Mouse (Mus musculus) olfactory bulb, adult 2 months (tissue): ENCODE measurements around the gene Olfr322. TPM values are rescaled to one million over a fixed set of nuclear protein-coding genes. Genes with fewer than 3 reads are reported as not detected.

Experiments used
- H3K27ac ChIP-seq: fragments of 200-500 bp; 2 replicates; pipeline ENCODE4 v1.5.1; 2012; ENCODE audit warnings: low read depth, low read length; ENCODE audit not compliant: insufficient read depth
- H3K4me1 ChIP-seq: fragments of 200-500 bp; 2 replicates; pipeline ENCODE4 v1.6.1; 2012; ENCODE audit warnings: low read length; ENCODE audit not compliant: control insufficient read depth, insufficient read depth
- H3K4me3 ChIP-seq: fragments of 200-500 bp; 2 replicates; pipeline ENCODE4 v1.5.1; 2012; ENCODE audit warnings: mild to moderate bottlenecking, low read depth, low read length, moderate library complexity; ENCODE audit not compliant: insufficient read depth
- CTCF ChIP-seq: fragments of 200-500 bp; IDR thresholded peaks from 2 replicates; pipeline ENCODE4 v1.5.1; 2012; ENCODE audit warnings: low read depth, mild to moderate bottlenecking, low read length, moderate library complexity; ENCODE audit not compliant: insufficient read depth
- POLR2A ChIP-seq: fragments of 200-500 bp; IDR thresholded peaks from 2 replicates; pipeline ENCODE4 v1.6.1; 2012; ENCODE audit warnings: mild to moderate bottlenecking, low read depth, low read length, moderate library complexity; ENCODE audit not compliant: insufficient read depth
- WGBS: fragments of 180-500 bp; shearing (Covaris S2); methylation state at CpG from one replicate; pipeline ENCODE4 v1.1.7; 2018; 5-methylcytosine and 5-hydroxymethylcytosine counted together
- polyA plus RNA-seq: library from polyadenylated mRNA; stranded (reverse); fragments of >200 nt; gene quantifications from 2 replicates; pipeline ENCODE4 v1.2.4, GENCODE M21; 2012; ENCODE audit warnings: low replicate concordance; ENCODE audit not compliant: missing spikeins, insufficient read depth, insufficient read length

Gene Olfr322
- polyA plus RNA-seq, 1 experiment: not detected

GRCm38 (mm10) chr11:58636376-58636977 is 22.1 kb upstream of the Olfr322 start:
- 10% methylated on average over 4 of the region's 4 CpGs for WGBS

GRCm38 (mm10) chr11:58638176-58638701 is 20.3 kb upstream of the Olfr322 start:
- TF ChIP-seq POLR2A (no peak), CTCF (no peak)
- 49% methylated on average over 7 of the region's 7 CpGs for WGBS
- Histone ChIP-seq H3K27ac (no peak overlapping the region), H3K4me1 (peaks cover 7% of the 10 kb centered on the region), H3K4me3 (no peak overlapping the region)

More at GRCm38 (mm10) chr11:58636376-58636977, 22.1 kb upstream of the Olfr322 start:
- peak; percentile 64 for TF ChIP-seq CTCF
- TF ChIP-seq POLR2A: no peak
- H3K27ac ChIP-seq: no peak overlapping the region
- H3K4me3 ChIP-seq: no peak overlapping the region
- peaks cover 7% of the 10 kb centered on the region for H3K4me1 ChIP-seq

GRCm38 (mm10) chr11:58640272-58640867 is 18.2 kb upstream of the Olfr322 start, which contains the start of gene Trim58:
TSS of gene Trim58 (plus strand) at chr11:58640465.
- Histone ChIP-seq H3K4me1 (peaks cover 7% of the 10 kb centered on the region), H3K27ac (no peak within 1 kb of the TSS), H3K4me3 (peak within 1 kb of the TSS; percentile 19)
- WGBS: 4% methylated on average over 34 of the region's 34 CpGs
- TF ChIP-seq POLR2A: no peak
- TF ChIP-seq CTCF: no peak

GRCm38 (mm10) chr11:58641057-58641456 is 17.5 kb upstream of the Olfr322 start:
- Histone ChIP-seq H3K4me3 (no peak overlapping the region), H3K4me1 (peaks cover 7% of the 10 kb centered on the region), H3K27ac (no peak overlapping the region)
- TF ChIP-seq CTCF (no peak), POLR2A (no peak)
- 35% methylated on average over 14 of the region's 14 CpGs for WGBS

GRCm38 (mm10) chr11:58641638-58642358 is 16.8 kb upstream of the Olfr322 start:
- WGBS: 91% methylated on average over 13 of the region's 13 CpGs
- H3K4me1 ChIP-seq: peaks cover 7% of the 10 kb centered on the region
- TF ChIP-seq POLR2A (no peak), CTCF (no peak)
- H3K4me3 ChIP-seq: no peak overlapping the region
- H3K27ac ChIP-seq: no peak overlapping the region

- Histone ChIP-seq H3K4me3 (no peak overlapping the region), H3K4me1 (peaks cover 7% of the 10 kb centered on the region), H3K27ac (no peak overlapping the region)
- peak; percentile 43; the same call in 1 of the 2 replicates for TF ChIP-seq CTCF
- TF ChIP-seq POLR2A: no peak
- 37% methylated on average over 6 of the region's 6 CpGs for WGBS
Observed at GRCm38 (mm10) chr11:58643350-58643749, 15.2 kb upstream of the Olfr322 start.

GRCm38 (mm10) chr11:58655151-58655550 is 3.4 kb upstream of the Olfr322 start:
- Histone ChIP-seq H3K27ac (no peak overlapping the region), H3K4me3 (no peak overlapping the region), H3K4me1 (no peaks in the 10 kb centered on the region)
- no peak for TF ChIP-seq CTCF
- TF ChIP-seq POLR2A: no peak
- 91% methylated on average over 3 of the region's 3 CpGs for WGBS

- H3K4me3 ChIP-seq: no peak overlapping the region
Observed at GRCm38 (mm10) chr11:58669252-58669651, 10.7 kb downstream of the Olfr322 start.

GRCm38 (mm10) chr11:58671825-58672224 is 13.2 kb downstream of the Olfr322 start:
- WGBS: 52% methylated on average over 4 of the region's 4 CpGs
- H3K4me3 ChIP-seq: no peak overlapping the region
- TF ChIP-seq CTCF: no peak
- no peak for TF ChIP-seq POLR2A

More at GRCm38 (mm10) chr11:58669252-58669651, 10.7 kb downstream of the Olfr322 start:
- TF ChIP-seq POLR2A: no peak
- TF ChIP-seq CTCF: no peak
- Histone ChIP-seq H3K27ac (no peak overlapping the region), H3K4me1 (no peaks in the 10 kb centered on the region)

More at GRCm38 (mm10) chr11:58671825-58672224, 13.2 kb downstream of the Olfr322 start:
- H3K4me1 ChIP-seq: no peaks in the 10 kb centered on the region
- H3K27ac ChIP-seq: no peak overlapping the region
